Mouse (Mus musculus): ENCODE measurements around the gene Zfyve27. TPM values are rescaled to one million over a fixed set of nuclear protein-coding genes. Genes with fewer than 3 reads are reported as not detected.

The Zfyve27 gene
- total and polyA plus RNA-seq, 3 experiments: 43.6 to 49.2 (median 47.9) TPM

DNA sequence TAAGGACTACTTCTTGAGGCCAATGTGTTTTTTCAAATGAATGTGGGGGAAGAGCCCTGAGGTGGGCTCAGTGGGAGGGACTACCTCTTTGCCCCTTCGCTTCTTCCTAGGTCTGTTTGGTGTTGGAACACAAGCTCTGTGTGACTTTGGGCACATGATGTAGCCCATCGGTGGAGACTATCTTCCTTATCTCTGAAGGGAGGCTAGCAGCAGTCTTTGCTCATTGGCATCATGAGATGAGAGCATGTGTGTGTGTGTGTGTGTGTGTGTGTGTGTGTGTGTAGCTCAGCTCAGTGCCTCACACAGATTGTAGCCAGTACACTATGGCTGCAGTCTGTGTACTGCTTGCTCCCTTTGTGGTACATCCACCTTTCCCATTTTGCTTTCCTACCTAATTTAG is 13.7 kb downstream of the Zfyve27 start:
- no peak for DNase-seq

DNA sequence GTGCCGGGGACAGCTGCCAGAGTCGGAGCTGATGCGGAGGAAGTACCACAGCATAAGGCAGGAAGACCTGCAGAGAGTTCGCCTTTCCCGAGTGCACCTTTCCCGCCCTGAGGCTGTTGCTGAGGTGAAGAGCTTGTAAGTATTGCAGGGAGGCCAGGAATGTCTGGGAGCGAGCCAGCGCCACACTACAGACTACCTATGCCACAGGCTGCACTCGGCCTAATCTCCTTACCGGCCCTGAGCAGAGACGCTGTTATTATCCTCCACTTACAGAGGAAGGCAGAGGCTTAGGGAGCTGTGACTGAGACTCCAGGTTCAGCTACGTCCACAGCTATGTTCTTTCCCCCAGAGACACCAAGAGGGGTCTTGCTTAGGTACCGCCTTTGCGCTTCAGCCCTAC is 15.6 kb downstream of the Zfyve27 start:
- no peak for DNase-seq

DNA sequence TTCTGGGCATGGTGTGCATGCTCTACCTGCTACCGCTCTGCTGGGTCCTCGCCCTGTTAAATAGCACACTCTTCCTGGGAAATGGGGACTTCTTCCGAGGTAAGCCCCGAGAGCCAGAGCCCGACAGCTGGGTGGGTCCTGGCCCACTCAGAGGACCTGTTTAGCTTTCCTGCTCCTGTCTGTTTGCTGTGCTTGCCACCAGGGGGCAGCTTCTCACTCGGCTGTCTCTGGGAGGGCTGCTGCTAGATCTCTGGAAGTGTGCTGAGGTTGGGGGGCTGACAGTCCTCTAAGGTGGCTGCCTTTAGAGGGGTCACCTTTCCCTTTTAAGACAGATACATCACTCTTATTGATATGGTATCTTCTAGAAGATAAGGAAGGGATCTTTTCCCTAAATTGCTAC is 18.9 kb downstream of the Zfyve27 start:
- DNase-seq: no peak

DNA sequence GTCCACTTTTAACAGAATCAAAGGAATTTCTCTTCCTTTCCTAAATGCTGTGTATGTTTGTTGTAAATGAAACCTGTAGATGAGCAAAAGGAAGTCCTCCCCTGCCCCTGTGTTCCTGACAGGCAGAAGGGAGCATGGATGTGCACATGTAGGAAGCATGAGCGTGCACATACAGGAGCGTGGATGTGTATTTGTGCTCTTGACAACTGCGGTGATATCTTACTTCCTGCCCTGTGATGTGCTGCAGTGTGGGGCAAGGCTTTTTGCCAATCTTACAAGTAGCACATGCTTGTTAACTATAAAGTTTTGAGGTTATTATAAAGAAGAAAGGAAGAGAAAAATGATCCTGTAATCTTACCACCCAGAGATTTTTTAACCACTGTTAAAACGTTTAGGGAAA is 26.0 kb downstream of the Zfyve27 start:
- no peak for DNase-seq

DNA sequence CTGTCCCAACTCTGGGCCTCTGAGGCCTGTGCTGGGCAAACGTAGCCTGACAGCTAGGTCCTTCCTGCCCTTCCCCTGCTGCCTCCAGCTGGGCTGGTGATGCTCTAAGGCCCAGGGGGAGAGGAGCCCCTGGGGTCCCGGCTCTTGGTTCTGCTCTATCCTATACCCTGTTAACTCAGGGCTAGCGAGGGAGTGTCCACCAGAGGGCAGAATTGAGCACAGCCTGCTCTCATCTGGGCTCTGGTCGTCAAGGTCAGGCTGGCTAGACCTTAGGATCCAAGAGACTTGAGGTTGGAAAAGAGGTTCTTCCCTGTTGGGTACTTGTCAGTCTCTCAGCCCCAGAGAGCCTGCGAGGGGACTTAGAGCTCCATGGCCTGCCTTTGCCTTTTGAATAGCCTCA is 26.7 kb downstream of the Zfyve27 start:
- DNase-seq: peak; percentile 58

DNA sequence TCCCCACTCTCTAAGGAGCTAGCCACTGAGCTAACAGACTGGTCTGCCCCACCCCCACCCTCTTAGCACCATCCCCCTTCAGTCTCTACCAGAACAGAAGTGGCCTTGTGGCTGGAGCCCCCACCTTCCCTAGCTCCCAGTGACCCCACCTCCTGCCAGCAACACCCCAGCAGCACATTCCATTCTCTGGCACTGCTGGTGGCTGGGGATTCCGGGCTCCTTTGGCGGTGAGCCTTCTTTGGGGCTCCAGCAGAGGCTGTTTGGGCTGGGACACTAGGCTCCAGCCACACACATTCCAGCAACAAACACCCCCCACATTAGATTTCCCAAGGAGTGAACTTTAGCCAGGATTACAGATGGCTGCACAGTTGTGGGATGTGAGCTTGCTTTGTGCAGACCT is 29.6 kb downstream of the Zfyve27 start:
- DNase-seq: no peak

DNA sequence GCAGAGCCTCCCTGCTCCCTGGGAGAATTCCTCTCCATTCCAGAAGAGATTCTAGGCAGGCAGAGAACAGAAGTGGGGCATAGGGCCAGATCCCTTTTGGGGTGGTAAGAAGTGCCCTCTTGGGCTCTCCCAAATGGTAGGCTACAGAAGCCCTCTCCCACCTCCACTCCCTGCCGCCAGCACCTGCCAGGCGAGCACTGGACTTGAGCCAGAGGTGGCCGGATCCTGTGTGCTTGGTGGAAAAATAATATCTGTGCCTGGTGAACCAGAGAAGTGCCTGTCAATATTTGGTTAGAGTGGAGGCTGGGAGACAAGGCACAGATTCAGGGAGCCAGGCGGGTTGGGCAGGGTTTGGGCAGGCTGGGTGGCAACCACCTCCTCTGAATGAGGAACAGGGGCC is 32.6 kb downstream of the Zfyve27 start:
- no peak for DNase-seq

DNA sequence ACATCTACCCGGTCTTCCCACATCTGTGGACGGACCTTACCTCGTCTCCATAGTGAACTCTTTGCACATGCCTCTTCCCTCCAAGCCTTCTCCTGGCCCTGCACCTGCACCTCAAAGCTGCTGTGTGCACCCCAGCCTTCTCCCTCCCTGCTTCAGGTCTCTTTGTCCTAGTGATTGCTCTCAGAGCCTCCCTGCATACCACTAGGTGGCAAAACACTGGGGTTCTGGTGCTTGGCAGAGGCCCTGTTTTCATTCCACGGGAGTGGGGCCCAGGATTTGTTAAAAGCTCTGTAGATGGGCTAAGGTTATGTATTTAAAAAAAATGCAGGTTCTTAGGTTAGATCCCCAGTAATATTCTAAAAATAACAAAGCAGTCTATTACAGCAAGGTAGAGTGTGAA is 33.3 kb downstream of the Zfyve27 start:
- no peak for DNase-seq

DNA sequence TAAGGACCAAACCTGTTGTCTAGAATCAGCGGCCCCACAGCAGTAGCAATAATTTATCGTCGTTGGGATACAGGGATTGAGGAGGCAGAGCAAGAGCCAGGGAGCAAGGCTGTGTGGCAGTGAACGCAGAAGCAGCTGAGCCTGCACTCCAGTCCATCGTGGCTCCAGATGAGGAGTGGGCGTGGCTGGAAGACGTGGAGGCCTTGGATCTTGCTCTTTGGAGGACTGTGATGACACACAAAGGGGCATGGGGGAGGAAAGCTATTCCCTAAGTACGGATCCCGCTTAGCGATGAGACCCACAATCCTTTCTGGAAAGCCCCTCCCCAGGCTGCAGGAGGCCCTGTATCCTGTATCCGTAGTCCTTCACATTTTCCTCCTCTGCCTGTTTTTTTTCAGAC is 34.3 kb downstream of the Zfyve27 start:
- peak; percentile 42 for DNase-seq

DNA sequence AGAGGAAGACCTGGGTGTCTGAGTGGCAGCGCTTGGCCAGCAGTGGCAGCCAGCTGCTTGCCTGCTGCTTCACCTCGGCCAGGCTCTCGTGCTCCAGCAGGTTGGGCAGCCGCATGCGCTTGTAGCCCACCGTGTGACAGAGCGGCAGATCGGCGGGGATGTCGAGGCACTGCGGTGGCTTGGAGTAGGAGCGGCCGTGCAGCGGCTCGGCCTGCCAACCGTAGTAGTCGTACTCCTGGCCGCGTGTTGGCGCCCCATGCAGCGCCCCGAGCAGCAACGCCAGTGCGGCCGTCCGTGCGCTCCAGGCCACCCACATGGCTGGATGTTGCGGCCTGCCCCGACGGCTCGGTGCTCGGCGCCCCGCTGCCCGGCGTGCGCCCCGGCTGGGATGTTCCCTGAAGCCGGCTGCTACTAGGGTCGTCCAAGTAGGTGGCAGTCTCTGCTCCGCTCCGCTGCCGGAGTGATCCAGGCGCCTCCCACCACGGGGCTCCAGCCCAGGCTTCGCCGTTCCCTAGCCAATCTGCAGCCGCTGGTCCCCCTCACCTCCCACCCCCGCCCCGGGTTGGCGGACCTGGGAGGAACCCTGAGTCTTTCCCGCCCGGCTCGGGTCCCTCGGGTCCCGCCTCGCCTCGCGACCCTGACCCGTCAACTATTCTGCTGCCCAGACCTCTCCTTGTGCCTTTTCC is 38.1 kb downstream of the Zfyve27 start, which contains the start of gene Sfrp5:
Sfrp5 (minus strand) TSS at position 557 of the 686 bp plus-strand sequence.
- no peak for DNase-seq

DNA sequence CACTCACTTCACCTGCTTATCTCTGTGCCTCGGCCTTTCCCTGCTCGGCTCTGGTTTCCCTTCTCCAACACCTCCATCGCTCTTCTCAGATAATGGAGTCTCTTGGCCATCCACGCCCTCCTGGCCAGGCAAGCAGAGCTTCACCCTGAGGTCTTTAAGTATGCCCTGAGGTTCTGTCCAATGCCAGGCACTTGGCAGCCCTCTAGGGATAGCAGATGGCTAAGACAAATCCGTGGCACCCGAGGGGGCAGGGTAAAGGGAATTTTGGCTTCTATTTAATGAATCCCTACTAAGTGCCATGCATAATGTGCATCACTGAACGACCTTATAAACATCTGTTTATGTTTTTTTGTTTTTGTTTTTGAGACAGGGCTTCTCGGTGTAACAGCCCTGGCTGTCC is 38.7 kb downstream of the Zfyve27 start:
- DNase-seq: no peak

DNA sequence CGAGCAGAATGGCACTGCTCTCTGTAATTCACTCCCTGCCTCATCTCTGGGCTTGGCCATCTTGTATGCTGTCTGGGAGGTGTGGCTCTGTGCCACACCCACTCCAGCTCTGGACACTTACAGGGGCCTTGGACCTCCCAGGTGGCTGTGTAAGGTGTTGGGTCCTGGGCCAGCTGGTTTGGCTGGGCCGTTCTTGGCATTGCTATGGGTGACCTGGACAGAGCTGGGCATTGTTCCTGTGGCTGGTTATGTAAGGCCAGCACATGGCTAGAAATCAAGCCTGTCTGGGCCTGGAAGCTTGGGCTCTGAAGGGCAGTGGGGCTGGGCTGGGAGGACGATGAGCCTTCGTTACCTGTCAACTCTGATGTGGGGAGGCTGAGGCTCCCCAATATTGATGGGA is 40.6 kb downstream of the Zfyve27 start:
- no peak for DNase-seq

DNA sequence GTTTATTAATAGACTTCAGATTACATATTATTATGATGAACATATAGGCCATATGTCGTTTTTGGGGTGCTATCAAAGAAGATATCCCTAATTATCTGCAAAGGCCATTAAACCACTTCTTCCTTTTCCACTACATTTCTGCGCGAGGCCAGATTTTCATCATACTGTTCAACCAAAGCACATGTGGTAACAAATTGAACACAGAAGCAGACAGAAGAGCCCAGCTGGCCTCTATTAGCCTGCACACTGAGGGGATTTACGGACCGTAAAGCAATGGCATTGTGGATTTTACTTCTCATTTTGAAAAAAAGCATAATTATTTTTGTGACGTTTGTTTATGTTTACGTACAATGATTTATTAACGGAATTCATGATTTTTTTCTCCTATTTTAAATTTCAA is 41.5 kb downstream of the Zfyve27 start:
- no peak for DNase-seq

DNA sequence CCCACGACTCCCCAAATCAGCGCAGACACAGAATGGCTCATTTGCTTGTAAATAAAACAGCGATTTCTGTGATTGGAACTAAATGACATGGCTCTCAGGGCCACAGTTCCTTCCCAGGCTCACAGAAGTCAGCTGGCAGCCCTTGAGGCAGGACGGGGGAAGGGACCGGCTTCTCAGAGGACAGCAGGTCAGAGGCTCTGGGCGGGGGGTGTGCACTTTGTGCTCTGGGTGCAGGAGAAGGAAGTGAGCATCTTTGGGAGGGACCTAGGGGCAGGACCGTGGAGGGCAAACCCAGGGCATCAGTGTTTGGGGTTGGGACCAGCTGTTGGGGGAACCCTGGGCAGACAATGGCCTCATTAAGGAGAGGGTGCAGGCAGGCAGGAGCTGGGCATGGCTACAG is 45.7 kb downstream of the Zfyve27 start:
- no peak for DNase-seq

DNA sequence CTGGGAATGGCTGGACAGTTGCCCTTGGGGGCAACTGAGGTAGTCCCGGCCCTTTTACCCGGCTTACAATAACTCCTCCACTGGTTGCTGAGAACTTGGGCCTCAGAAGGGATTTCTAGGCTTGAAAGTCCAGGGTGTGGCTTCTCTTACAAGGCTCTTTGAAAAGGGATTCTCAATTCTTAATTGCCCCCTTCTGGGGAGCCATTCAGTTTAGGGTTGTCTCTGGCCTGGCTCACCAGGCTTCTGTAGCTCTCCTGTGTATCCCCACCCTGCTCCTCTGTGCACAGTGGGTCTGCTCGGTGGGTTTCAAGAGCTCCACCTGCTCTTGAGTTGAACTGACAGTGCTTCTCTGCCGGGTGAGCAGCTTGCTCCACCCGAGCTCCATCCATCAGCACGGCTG is 46.2 kb downstream of the Zfyve27 start:
- no peak for DNase-seq

DNA sequence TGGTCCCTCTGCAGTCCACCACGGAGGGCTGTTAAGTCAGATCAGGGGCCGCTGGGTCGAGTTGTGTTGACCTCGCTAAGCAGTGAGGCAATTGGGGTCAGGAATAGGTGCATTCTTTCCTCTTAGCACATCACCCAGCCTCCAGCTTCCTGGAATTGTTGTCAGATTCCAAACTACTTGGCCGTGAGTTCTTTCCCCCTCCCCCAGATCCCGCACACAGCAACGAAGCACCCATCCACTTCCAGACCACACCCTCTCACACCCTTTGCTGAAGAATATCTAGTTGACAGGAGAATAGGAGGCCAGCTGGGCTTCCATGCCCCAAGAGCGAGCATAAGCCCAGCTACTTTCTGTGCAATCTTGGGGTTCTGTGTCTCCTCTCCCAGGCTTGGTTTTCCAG is 48.2 kb downstream of the Zfyve27 start:
- no peak for DNase-seq

DNA sequence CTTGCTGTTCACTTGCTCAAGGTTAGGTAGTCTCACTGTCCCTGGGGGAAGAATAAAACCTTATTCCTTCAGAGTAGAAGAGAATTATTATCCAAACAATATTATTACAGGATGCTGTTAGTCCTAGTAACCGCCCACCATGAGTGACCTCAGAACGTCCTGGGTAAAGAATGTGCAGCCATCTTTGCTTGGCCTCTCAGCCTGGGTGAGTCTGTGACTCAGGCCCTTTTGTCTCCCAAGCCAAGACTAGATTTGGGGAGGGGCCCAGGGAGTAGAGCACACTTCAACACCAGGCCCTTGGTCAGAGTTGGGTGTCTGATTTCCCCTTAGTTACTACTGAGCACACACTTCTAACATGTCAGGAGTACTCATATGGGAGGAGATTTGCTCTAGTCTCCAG is 50.9 kb downstream of the Zfyve27 start:
- no peak for DNase-seq

DNA sequence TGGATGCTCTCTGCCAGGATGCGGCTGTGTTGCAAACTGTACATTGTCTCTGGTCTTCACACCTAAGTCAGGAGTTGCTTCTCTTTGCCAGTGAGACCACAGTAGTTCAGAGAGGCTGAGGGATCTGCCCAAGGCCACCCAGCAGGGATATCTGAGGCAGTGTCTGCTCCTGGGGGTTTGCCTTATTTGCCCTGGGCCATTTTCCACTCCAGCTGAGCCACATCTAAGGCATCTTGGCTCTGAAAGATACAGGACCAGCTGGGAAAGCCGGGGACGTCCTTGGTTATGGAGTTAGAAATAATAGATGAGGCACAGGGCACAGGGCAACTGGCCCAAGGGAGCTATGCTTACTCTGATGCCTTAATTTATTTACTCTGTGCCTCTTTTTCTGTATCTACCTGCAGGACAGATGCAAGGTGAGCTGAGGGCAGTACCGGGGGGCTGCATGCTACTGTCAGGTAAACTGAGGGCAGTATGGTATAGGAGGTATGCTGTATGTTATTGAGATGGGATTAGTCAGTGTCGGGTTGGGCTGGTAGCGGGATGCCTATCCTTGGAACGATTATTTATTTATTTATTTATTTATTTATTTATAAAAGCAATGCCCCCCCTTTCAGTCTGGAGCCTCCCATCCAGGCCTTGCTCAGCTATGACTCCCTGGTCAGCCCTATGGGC is 53.1 kb downstream of the Zfyve27 start:
- DNase-seq: peak; percentile 13

DNA sequence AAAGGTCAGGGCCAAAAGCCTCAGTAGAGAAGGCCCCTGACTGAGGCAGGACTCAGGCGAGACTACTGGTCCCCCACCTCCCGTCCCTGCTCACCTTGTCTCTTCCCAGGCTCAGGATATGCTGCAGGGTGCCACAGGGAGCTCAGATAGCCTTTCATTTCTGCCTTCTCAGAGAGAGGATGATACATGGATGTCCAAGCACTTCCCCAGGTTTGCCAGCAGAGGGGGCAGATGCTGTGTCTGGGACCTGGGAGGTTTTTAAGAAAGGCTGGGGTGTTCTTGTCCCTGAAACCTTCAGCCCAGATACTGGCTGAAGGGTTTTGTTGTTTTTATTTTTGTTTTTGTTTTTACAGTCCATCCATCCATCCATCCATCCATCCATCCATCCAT is 53.6 kb downstream of the Zfyve27 start:
- peak; percentile 55 for DNase-seq

DNA sequence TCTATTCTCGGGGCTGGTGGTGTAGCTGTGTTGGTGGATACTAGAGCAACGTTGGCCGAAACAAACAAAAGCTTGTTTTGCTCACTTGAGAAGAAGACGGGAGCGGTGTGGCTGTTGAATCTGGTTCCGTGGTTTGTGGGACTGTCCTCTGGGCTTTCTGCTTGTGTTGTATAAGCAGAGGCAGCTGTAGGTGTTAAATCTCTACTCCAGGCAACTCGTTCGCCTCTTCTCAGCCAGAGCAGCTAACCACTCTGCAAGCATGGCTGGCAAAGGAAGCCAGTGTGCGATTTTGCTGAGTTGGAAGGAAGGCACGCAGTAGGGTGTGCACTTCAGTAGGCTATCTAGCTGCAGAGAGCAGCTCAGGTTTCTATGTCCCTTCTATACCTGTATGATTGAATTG is 62.7 kb downstream of the Zfyve27 start:
- DNase-seq: no peak

DNA sequence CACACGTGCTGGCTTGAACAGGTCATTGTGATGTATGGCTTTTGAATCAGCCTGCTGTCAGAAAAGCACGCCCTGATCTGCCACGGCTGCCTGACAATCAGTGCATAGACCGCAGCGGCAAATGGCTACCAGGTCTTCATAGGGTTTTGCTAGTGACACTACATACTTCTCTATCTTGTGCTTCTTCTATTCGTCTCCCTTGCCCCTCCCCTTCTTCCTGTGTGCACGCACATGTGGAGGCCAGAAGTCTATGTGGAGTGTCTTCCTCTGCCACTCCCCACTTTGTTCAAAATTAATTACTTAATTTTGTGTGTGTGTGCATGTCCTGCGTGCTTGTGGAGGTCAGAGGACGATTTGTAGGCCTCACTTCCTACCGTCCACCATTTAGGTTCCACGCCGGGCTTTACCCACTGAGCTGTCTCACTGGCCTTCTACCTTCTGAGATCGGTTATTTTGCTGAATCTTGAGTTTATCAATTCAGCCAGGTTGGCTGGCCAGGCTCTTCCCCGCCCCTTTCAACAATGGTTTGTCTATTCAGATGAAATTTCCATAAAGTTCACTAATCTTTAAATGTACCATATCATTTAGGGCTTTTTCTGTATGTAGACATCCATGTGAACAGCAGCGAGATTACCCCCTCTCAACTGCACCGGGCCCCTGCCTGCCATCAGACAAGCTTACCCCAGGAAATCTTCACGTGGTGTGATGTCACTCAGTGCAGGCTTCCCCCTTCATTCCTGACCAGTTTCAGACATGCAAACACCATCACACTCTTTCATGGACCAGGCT is 65.9 kb downstream of the Zfyve27 start:
- DNase-seq: no peak

DNA sequence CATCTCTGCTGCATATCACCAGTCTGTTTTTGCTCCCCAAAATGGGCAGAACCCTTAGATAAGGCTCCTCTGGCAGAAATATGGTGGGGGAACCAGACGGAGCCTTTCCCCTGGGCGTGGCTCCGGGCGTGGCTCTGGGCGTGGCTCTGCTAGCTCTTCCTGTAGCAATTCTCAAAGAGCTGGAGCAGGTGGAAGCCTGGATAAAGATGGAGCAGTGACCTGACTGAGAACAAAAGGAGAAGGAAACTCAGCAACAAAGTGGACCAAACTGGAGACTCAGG is 66.5 kb downstream of the Zfyve27 start:
- no peak for DNase-seq

DNA sequence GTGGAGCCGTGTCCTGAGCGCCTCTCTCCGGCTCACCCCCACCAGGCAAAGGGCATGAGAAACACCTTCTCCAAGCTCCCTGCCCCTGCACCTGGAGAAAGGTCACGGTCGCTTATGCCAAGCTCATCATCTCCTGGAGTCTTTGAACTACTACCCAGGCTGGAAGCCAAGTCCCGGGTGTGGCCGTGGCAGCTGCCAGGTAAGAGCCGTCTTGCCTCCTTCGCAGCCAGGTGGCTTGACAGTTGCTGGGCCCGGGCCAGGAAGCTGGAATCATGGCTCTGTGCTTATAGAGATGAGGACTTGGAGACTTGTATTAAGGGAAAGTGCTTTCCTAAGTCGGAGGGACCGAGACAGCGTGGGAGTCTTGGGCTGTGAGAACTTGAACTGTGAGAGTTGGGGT is 67.2 kb downstream of the Zfyve27 start:
- DNase-seq: no peak

Measured in adrenal gland, adult 2 months (tissue).